8 mouse cellular contexts compared by ENCODE assay signal in the genomic region with DNA sequence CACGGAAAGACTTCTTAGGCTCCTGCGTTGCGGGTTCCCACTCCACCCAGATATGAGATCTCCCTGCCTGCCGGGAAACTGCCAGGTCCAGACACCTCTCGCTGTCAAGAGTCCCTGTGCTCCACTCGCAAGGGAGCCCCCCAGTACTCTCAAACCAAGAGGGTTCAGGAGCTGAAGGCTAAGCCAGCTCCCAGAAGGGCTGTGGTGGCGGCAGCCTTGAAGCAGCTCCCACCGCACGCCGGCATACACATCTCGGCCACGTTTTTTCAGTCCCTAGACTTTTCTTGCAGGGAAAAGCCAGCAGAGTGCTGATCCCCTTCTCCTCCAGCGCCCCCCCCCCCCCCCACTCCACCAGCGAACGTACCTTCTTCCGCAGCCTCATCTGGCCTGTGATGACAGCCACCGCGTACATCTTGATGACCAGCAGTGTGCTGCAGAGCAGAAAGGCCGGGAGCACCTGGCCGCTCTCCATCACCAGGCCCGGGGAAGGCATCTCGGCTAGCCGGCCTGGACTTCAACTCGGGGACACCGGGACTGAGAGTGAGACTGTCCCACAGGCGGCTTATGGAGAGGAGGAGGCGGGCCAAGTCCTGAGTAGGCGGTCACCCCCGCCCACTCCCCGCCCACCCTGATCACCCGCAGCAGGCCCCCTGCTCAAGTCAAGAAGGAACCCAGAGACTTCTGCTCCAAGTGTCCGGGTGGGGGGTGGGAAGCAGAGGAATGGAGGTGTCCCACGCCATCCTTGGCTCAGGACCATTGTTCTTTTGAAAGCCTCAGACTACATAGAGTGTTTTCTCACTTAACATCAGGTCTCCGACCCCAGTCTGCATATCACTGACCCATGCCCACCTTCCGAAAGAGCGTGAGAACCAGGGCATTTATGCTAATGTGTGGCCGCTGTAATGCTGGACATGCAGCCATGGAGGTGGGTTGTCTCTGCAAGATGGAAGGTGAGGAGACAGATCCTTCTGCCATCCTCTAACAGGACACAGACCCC. TPM values are rescaled to one million over a fixed set of nuclear protein-coding genes. Genes with fewer than 3 reads are reported as not detected.
DNase-seq lines count a peak whose midpoint lies in the region; ATAC-seq and TF ChIP-seq lines count a peak whose summit lies in the region.

No protein-coding gene starts in this region.

- ATAC-seq in intestine, postnatal 0 days, result peak; percentile 22; the same call in 1 of the 2 replicates
- ATAC-seq in midbrain, embryonic 11.5 days (ENCODE audit: low FRiP score), result peak; percentile 62; the same call in 1 of the 2 replicates

- H3K27ac ChIP-seq in forebrain, embryonic 10.5 days, result peak overlapping the region; percentile 69
- H3K27ac ChIP-seq in intestine, postnatal 0 days (ENCODE audit: low read depth, low read length), result no peak overlapping the region
- no peak overlapping the region for H3K27ac ChIP-seq in midbrain, embryonic 11.5 days (ENCODE audit: low read depth, low read length)

- H3K36me3 ChIP-seq in forebrain, embryonic 10.5 days (replicated peaks), result no peaks in the 10 kb centered on the region
- no peaks in the 10 kb centered on the region for H3K36me3 ChIP-seq in intestine, postnatal 0 days (ENCODE audit: control insufficient read depth, insufficient read depth)
- H3K36me3 ChIP-seq in midbrain, embryonic 11.5 days (ENCODE audit: control insufficient read depth, insufficient read depth, low read length), result no peaks in the 10 kb centered on the region

- peak overlapping the region; percentile 57 for H3K4me3 ChIP-seq in forebrain, embryonic 10.5 days
- peak overlapping the region; percentile 35 for H3K4me3 ChIP-seq in intestine, postnatal 0 days (ENCODE audit: low read depth, low read length)
- peak overlapping the region; percentile 39 for H3K4me3 ChIP-seq in midbrain, embryonic 11.5 days (ENCODE audit: low read depth, low read length)

- no peaks in the 10 kb centered on the region for H3K9me3 ChIP-seq in forebrain, embryonic 10.5 days
- H3K9me3 ChIP-seq in intestine, postnatal 0 days (ENCODE audit: control insufficient read depth), result no peaks in the 10 kb centered on the region
- H3K9me3 ChIP-seq in midbrain, embryonic 11.5 days (ENCODE audit: control insufficient read depth, low read length), result no peaks in the 10 kb centered on the region

- DNase-seq in ovary, adult 18-20 months (ENCODE audit: low spot score), result peak; percentile 47
- DNase-seq in ovary, postnatal 14 days (ENCODE audit: low spot score), result no peak
- DNase-seq in forebrain, embryonic 10.5 days (ENCODE audit: extremely low spot score, low spot score), result peak; percentile 47
- DNase-seq in midbrain, embryonic 11.5 days (ENCODE audit: low spot score, missing footprints), result peak; percentile 89
- no peak for DNase-seq in right cerebral cortex, adult 2 months (ENCODE audit: low spot score in 2 of 2)
- DNase-seq in right cerebral cortex, postnatal 36 days (ENCODE audit: low spot score in 2 of 2), result no peak
- no peak for DNase-seq in c-Kit-positive CD71-positive TER-119-positive erythroid progenitor cells, embryonic 14.5 days (ENCODE audit: low spot score)

- peak overlapping the region; percentile 31; the same call in 1 of the 2 replicates for H3K9ac ChIP-seq in intestine, postnatal 0 days (ENCODE audit: low read depth, low read length)
- H3K9ac ChIP-seq in midbrain, embryonic 11.5 days (ENCODE audit: low read length), result peak overlapping the region; percentile 61

- WGBS in forebrain, embryonic 10.5 days, result 10% methylated on average over 37 of the region's 37 CpGs
- 15% methylated on average over 36 of the region's 37 CpGs for WGBS in intestine, postnatal 0 days
- 9% methylated on average over 35 of the region's 37 CpGs for WGBS in midbrain, embryonic 11.5 days

- H3K4me2 ChIP-seq in intestine, postnatal 0 days (replicated peaks; ENCODE audit: low read depth), result peak overlapping the region; percentile 60
- H3K4me2 ChIP-seq in midbrain, embryonic 11.5 days, result peak overlapping the region; percentile 67

- peaks cover 33% of the 10 kb centered on the region for H3K27me3 ChIP-seq in forebrain, embryonic 10.5 days (ENCODE audit: poor library complexity, severe bottlenecking)
- H3K27me3 ChIP-seq in intestine, postnatal 0 days (replicated peaks; ENCODE audit: control insufficient read depth, insufficient read depth, low read length), result peaks cover 11% of the 10 kb centered on the region; the same call in 1 of the 2 replicates
- H3K27me3 ChIP-seq in midbrain, embryonic 11.5 days (ENCODE audit: control insufficient read depth, insufficient read depth, low read length), result peaks cover 5% of the 10 kb centered on the region; the same call in 1 of the 2 replicates

- peaks cover 34% of the 10 kb centered on the region for H3K4me1 ChIP-seq in forebrain, embryonic 10.5 days
- H3K4me1 ChIP-seq in intestine, postnatal 0 days (replicated peaks; ENCODE audit: control insufficient read depth, insufficient read depth, low read length), result no peaks in the 10 kb centered on the region
- peaks cover 14% of the 10 kb centered on the region for H3K4me1 ChIP-seq in midbrain, embryonic 11.5 days (ENCODE audit: control insufficient read depth, insufficient read depth, low read length)

- no peak for TF ChIP-seq CTCF in intestine, postnatal 0 days (IDR thresholded peaks at IDR 0.05; ENCODE audit: low read depth)

RNA-seq across cellular contexts. Expression of gene Ptges, which starts 26.6 kb away (rescaled TPM):
- polyA plus RNA-seq in forebrain, embryonic 10.5 days (2016; fragmentation: Nextera tagmentation; extraction: Ambion mirVana), result 5.1 and 7.3 TPM in 2 replicates
- 2.8 and 3.6 TPM in 2 replicates for polyA plus RNA-seq in intestine, postnatal 0 days (2015; fragmentation: Nextera tagmentation; extraction: Ambion mirVana)
- 4.7 and 6.1 TPM in 2 replicates for polyA plus RNA-seq in midbrain, embryonic 11.5 days (2014; fragmentation: Nextera tagmentation; extraction: Ambion mirVana)

RNA-seq across cellular contexts. Expression of gene Tor1b, which starts 49.7 kb away (rescaled TPM):
- 23.6 and 24.2 TPM in 2 replicates for polyA plus RNA-seq in forebrain, embryonic 10.5 days (2016; fragmentation: Nextera tagmentation; extraction: Ambion mirVana)
- 13.3 and 14.6 TPM in 2 replicates for polyA plus RNA-seq in intestine, postnatal 0 days (2015; fragmentation: Nextera tagmentation; extraction: Ambion mirVana)
- polyA plus RNA-seq in midbrain, embryonic 11.5 days (2014; fragmentation: Nextera tagmentation; extraction: Ambion mirVana), result 19.3 and 21.1 TPM in 2 replicates

Comparison
In these comparisons a context has a peak if more than half of its experiments do, and no peak if none do; other contexts are left out.
1. DNase-seq: peak in ovary, adult 18-20 months (single experiment), forebrain, embryonic 10.5 days (single experiment) and midbrain, embryonic 11.5 days (single experiment); none in ovary, postnatal 14 days (single experiment), right cerebral cortex, adult 2 months (0 of 2), right cerebral cortex, postnatal 36 days (0 of 2) and c-Kit-positive CD71-positive TER-119-positive erythroid progenitor cells, embryonic 14.5 days (single experiment).
2. Peak in every context shown above with its lines, with median percentiles within 50 percentile points of each other: H3K4me3 ChIP-seq.